Mouse (Mus musculus) stomach, embryonic 15.5 days (tissue): ENCODE measurements around the gene Clmp. TPM values are rescaled to one million over a fixed set of nuclear protein-coding genes. Genes with fewer than 3 reads are reported as not detected.

ENCODE experiments used
- ATAC-seq: fragments of 200-750 bp; cut with Nextera tagmentation; 2 replicates; pipeline ENCODE4 v1.8.0; 2017; ENCODE audit warnings: low read depth, moderate number of reproducible peaks, moderate TSS enrichment; ENCODE audit not compliant: insufficient read depth, low FRiP score
- H3K27ac ChIP-seq: fragments of 300-500 bp; sonication (generic); 2 replicates; pipeline ENCODE4 v1.5.1; 2015; ENCODE audit warnings: mild to moderate bottlenecking, inconsistent platforms
- H3K27me3 ChIP-seq: fragments of 300-500 bp; sonication (generic); replicated peaks from 2 replicates; pipeline ENCODE4 v1.6.1; 2015; ENCODE audit warnings: inconsistent platforms
- H3K36me3 ChIP-seq: fragments of 300-500 bp; sonication (generic); 2 replicates; pipeline ENCODE4 v1.6.1; 2015; ENCODE audit warnings: inconsistent platforms
- H3K4me1 ChIP-seq: fragments of 300-500 bp; sonication (generic); 2 replicates; pipeline ENCODE4 v1.6.1; 2015; ENCODE audit warnings: inconsistent platforms
- H3K4me2 ChIP-seq: fragments of 300-500 bp; sonication (generic); 2 replicates; pipeline ENCODE4 v1.6.1; 2015; ENCODE audit warnings: mild to moderate bottlenecking, inconsistent platforms
- H3K4me3 ChIP-seq: fragments of 300-500 bp; sonication (generic); replicated peaks from 2 replicates; pipeline ENCODE4 v1.5.1; 2015; ENCODE audit warnings: inconsistent platforms
- H3K9ac ChIP-seq: fragments of 300-500 bp; sonication (generic); 2 replicates; pipeline ENCODE4 v1.6.1; 2015; ENCODE audit warnings: inconsistent platforms
- H3K9me3 ChIP-seq: fragments of 300-500 bp; sonication (generic); 2 replicates; pipeline ENCODE4 v1.6.1; 2016; ENCODE audit warnings: inconsistent platforms
- WGBS: fragments of 180-500 bp; shearing (Covaris S2); methylation state at CpG from one replicate; pipeline ENCODE4 v1.1.7; 2015; 5-methylcytosine and 5-hydroxymethylcytosine counted together
- polyA plus RNA-seq: library from polyadenylated mRNA; unstranded; fragments of >200 nt; fragmentation: Nextera tagmentation; extraction: Ambion mirVana; gene quantifications from 2 replicates; pipeline ENCODE4 v1.2.1, GENCODE M21; 2015

Gene Clmp
- polyA plus RNA-seq, 1 experiment from 2014 or later = 29.2 TPM

DNA sequence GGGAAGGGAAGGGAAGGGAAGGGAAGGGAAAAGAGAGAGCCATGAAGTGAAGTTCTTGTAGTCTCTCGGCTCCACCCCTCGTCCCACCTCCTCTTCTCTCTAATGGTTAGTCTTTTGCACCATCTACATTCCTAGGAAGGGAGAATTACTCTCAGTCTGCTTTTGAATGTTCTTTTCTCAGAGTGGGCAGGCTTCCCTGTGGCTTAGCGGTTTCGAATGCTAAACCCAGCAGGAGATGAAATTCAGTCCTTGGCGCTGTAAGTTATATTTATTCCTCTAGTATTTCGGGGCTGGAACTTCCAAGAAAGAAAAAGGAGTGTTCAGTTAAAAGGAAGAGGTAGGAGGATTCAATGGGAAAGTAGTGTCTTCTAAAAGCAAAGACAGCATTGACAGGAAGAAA lies 51.4 kb downstream of the Clmp start:
- no peak overlapping the region for H3K9ac ChIP-seq
- 80% methylated on average over 6 of the region's 6 CpGs for WGBS
- no peak overlapping the region for H3K4me2 ChIP-seq
- ATAC-seq = no peak
- H3K4me3 ChIP-seq = no peak overlapping the region
- H3K9me3 ChIP-seq = no peaks in the 10 kb centered on the region
- no peaks in the 10 kb centered on the region for H3K27me3 ChIP-seq
- H3K36me3 ChIP-seq = no peaks in the 10 kb centered on the region
- H3K4me1 ChIP-seq = no peaks in the 10 kb centered on the region
- H3K27ac ChIP-seq = no peak overlapping the region

DNA sequence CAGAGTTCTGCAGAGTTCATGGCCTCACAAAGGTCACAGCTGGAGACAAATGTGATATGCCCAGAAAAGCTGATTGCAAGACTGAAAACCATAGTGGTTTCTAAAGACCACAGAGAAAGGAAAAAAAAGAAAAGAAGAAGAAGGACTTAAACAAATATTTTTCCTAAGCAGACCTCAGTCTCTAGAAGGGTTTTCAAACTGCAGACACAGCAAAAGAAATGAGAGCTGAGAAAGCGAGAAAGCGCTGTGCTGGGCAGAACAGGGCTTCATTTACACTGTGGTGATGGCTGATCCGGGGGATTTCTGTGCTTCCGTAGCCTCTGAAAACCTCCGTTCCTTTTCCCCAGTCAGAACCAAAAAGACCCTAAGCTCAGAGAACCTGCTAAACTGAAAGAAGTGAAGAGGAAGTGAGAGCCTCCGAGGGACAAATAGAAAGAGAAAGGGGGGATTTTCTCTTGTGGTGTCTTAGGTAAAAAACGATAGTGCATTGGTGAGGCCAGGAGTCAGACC lies 57.8 kb downstream of the Clmp start:
- Histone ChIP-seq H3K27ac (no peak overlapping the region), H3K4me1 (no peaks in the 10 kb centered on the region), H3K27me3 (no peaks in the 10 kb centered on the region), H3K4me2 (no peak overlapping the region), H3K4me3 (no peak overlapping the region), H3K9ac (no peak overlapping the region), H3K9me3 (no peaks in the 10 kb centered on the region), H3K36me3 (no peaks in the 10 kb centered on the region)
- WGBS = 48% methylated on average over 7 of the region's 7 CpGs
- ATAC-seq = no peak

DNA sequence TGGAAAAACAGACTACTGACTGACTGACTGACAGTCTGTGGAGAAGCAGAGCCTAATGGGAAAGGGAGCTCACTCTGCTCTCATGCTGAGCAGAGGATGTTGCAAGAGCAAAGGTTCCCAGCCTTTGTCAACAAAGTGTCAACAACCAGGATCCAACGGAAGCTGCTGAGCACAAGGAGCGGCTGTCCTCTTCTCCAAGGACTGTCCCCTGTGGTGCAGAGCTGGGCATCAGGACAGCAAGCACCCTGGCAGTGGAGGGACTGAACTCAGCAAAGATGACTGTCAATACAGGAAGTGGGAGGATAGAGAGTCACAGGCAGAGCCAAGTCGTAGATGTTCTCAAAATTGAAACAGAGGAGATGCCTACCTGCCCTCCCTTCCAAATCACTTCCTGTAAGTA lies 58.5 kb downstream of the Clmp start:
- Histone ChIP-seq H3K4me1 (no peaks in the 10 kb centered on the region), H3K4me3 (no peak overlapping the region), H3K27me3 (no peaks in the 10 kb centered on the region), H3K9me3 (no peaks in the 10 kb centered on the region), H3K27ac (no peak overlapping the region), H3K36me3 (no peaks in the 10 kb centered on the region), H3K9ac (no peak overlapping the region), H3K4me2 (no peak overlapping the region)
- WGBS = 40% methylated on average over 3 of the region's 3 CpGs
- ATAC-seq = no peak

DNA sequence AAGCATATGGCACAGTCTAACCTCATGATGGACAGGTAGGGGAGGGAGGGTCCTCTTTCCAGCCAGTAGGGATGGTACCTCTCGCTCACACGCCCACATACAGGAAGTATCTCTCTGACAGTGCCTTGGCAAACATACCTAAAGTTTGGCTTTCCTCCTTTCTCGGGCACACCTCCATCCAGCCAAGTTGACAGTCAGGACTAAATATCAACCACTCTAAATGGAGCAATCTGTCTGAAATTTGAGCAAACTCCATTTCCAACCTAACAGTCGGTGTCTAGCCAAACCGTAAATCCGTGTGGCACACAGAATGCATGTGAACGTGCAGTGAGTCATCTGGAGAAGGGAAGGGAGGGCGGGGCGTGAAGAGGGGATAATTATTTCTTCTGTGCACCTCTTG lies 61.0 kb downstream of the Clmp start:
- H3K4me3 ChIP-seq = no peak overlapping the region
- no peak overlapping the region for H3K9ac ChIP-seq
- H3K4me1 ChIP-seq = no peaks in the 10 kb centered on the region
- no peak overlapping the region for H3K4me2 ChIP-seq
- H3K9me3 ChIP-seq = no peaks in the 10 kb centered on the region
- no peaks in the 10 kb centered on the region for H3K27me3 ChIP-seq
- no peak overlapping the region for H3K27ac ChIP-seq
- ATAC-seq = no peak
- 60% methylated on average over 9 of the region's 9 CpGs for WGBS
- no peaks in the 10 kb centered on the region for H3K36me3 ChIP-seq

DNA sequence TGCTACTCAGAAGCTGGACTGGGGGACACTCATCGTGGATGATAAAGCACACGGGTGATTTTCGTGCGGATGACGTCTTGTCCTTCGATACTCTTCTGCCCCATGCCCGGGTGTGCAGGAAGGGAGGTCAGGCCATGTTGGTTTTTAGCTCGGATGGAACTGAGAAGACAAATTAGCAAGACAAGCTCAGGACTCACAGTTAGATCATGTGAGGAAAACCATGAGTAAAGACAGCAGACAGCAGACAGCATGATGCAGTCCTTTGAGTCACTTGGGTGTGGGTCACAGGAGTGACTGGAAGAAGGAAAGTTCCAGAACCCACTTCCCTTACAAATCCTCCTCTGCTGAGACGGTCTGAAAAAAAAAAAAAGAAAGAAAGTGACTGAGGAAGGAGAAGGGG lies 61.5 kb downstream of the Clmp start:
- Histone ChIP-seq H3K4me1 (no peaks in the 10 kb centered on the region), H3K4me3 (no peak overlapping the region), H3K4me2 (no peak overlapping the region), H3K9ac (no peak overlapping the region), H3K27ac (no peak overlapping the region), H3K27me3 (no peaks in the 10 kb centered on the region), H3K9me3 (no peaks in the 10 kb centered on the region), H3K36me3 (no peaks in the 10 kb centered on the region)
- WGBS = 67% methylated on average over 9 of the region's 9 CpGs
- ATAC-seq = no peak

DNA sequence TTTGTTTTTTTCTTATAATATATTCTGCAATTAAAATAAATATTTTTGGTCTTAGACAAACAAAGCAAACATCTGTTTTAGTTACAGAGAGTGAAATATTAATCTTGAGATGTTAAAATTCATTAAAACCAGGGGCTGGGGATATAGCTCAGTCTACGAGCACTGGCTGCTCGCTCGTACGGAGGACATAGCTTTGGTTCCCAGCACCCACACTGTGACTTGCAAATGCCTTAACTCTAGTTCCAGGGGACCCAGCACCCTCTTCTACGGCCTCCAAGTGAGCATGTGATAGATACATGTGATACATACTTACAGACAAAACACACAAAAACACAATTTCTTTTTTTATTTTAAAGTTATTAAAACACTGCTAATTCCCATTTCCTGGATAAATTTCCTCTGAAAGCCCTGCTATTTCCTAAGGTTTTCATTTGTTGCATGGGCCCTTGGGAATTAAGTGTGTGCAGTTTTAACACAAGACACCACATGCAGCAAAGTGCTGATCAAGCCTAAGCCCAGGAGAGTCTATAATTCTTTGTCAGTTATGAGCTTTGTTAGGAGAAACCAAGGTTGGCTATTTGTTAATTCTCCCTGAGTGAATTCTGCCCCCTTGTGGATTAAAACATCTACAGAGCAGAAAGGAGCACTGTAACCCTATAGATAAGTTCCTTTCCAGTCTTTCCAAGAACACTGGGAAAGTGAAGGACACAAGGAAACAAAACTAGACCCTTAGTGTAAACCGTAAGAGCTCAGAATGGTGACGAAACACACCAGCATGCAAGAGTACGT lies 64.3 kb downstream of the Clmp start:
- peak; percentile 59; the same call in 1 of the 2 replicates for ATAC-seq
- Histone ChIP-seq H3K4me3 (no peak overlapping the region), H3K27ac (no peak overlapping the region), H3K27me3 (no peaks in the 10 kb centered on the region), H3K9ac (no peak overlapping the region), H3K9me3 (no peaks in the 10 kb centered on the region), H3K4me1 (no peaks in the 10 kb centered on the region), H3K4me2 (no peak overlapping the region), H3K36me3 (no peaks in the 10 kb centered on the region)
- WGBS = 68% methylated on average over 8 of the region's 8 CpGs

DNA sequence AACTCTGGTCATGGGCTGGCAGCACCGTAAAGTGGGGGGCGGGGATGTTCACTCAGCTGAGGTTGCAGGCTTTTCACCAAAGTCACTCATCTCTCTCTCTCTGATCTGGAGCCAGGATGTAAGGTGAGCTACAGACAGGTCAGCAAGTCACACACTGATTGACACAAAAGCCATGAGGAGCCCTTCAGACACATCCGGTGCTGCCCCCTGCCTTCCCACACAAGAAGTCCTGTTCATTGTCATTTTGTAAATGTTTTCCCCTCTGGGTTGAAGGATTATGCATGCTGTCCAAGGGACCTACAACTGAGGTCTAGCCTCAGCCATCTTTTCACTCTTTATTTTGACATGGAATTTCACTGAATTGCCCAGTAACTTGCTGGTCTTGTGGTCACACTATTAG lies 66.0 kb downstream of the Clmp start:
- Histone ChIP-seq H3K36me3 (no peaks in the 10 kb centered on the region), H3K9me3 (no peaks in the 10 kb centered on the region), H3K4me1 (no peaks in the 10 kb centered on the region), H3K4me3 (no peak overlapping the region), H3K27ac (no peak overlapping the region), H3K9ac (no peak overlapping the region), H3K27me3 (no peaks in the 10 kb centered on the region), H3K4me2 (no peak overlapping the region)
- WGBS = 59% methylated on average over 3 of the region's 3 CpGs
- no peak for ATAC-seq

DNA sequence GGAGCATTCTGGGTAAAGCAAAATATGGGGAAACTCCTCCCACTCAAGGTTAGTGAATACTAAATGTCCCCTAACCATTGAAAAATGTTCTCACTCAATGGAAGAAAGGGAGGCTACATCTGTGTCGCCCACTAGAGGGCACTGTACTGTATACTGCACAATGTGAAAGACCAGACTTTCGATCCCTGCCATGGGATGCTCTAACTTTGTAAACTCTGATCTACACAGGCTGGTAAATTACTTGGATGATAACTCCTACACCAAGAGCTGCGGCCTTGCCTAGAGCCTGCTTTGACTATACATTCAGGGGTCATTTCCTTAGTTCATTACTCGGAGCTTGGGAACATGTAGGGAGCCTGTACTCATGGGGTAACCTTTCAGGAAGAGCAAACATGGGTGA lies 70.6 kb downstream of the Clmp start:
- Histone ChIP-seq H3K4me3 (no peak overlapping the region), H3K4me1 (peaks cover 8% of the 10 kb centered on the region), H3K27ac (no peak overlapping the region), H3K9me3 (no peaks in the 10 kb centered on the region), H3K9ac (no peak overlapping the region), H3K4me2 (peak overlapping the region; percentile 51), H3K36me3 (no peaks in the 10 kb centered on the region), H3K27me3 (no peaks in the 10 kb centered on the region)
- 24% methylated on average over 4 of the region's 4 CpGs for WGBS
- no peak for ATAC-seq

DNA sequence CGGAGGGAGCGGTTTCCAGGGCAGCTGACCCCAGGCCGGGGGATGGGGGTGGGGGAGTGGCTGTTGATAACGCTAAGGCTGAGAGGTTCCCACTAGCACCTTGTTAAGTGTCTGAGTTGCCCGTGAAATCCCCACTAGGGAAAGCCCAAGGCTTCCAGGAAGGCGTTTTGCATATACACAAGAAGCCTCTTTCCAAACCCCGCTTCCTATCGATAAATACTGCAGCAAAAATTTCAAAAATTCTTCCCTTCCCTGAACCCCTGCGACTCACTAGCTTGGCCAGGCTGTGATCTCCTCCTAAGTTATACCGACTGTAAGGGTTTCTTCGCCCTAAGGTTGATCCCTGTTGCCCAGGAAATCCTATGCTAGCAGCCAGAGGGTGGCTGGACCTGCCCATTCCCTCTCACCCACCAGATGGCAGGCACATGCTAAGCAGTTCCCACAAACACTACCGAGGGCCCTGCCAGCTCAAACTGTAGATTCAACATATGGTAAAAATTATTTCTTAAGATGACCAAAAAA lies 71.4 kb downstream of the Clmp start:
- H3K4me2 ChIP-seq = peak overlapping the region; percentile 51
- no peak overlapping the region for H3K9ac ChIP-seq
- ATAC-seq = peak; percentile 63; the same call in 1 of the 2 replicates
- peaks cover 8% of the 10 kb centered on the region for H3K4me1 ChIP-seq
- no peaks in the 10 kb centered on the region for H3K36me3 ChIP-seq
- peak overlapping the region; percentile 32 for H3K4me3 ChIP-seq
- peak overlapping the region; percentile 48 for H3K27ac ChIP-seq
- no peaks in the 10 kb centered on the region for H3K9me3 ChIP-seq
- no peaks in the 10 kb centered on the region for H3K27me3 ChIP-seq
- WGBS = 15% methylated on average over 12 of the region's 12 CpGs

DNA sequence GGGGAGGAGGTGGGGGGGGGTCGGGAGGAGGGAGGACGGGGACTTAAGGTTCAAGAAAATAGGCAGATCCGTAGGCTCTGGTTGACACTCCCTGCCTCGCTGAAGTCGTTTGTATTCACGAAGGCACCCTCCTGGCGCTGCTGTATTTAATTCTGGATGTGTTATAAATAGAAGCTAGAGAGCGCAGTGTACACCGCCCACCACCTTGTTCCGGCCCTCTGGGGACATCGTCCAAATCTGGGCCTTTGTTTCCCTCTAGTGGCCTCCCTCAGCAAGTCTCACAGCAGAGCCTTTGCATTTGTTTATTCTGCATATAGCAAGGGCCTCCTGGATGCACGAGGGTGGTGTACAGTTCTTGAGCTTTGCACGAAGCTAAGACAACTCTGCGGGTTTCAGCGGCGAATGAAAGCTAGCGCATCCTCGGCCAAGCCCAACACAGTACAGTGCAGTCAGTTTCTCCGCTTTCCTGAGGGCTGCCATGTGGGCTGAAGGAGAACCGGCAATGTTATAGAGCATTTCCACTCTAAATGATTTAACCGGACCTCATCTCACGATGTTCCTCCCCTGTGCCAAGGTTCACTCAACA lies 72.0 kb downstream of the Clmp start:
- H3K27me3 ChIP-seq = no peaks in the 10 kb centered on the region
- peak overlapping the region; percentile 48 for H3K27ac ChIP-seq
- peak overlapping the region; percentile 32 for H3K4me3 ChIP-seq
- ATAC-seq = peak; percentile 87
- H3K36me3 ChIP-seq = no peaks in the 10 kb centered on the region
- 11% methylated on average over 20 of the region's 22 CpGs for WGBS
- no peak overlapping the region for H3K9ac ChIP-seq
- H3K4me1 ChIP-seq = peaks cover 8% of the 10 kb centered on the region
- H3K9me3 ChIP-seq = no peaks in the 10 kb centered on the region
- peak overlapping the region; percentile 51 for H3K4me2 ChIP-seq

DNA sequence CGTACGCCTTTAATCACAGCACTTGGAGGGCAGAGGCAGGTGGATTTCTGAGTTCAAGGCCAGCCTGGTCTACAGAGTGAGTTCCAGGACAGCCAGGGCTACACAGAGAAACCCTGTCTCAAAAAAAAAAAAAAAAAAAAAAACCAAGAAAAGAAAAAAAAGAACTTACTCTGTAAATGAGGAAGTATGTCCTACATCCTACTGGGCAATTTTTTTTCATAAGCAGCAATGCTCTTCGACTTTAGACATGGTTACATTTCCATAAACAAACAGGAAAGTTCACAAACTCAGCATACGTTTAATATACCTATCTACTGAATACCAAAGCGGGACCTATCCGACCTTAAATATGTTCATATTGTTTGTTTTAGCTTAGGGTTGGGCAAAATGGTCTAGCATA lies 76.6 kb downstream of the Clmp start:
- H3K4me2 ChIP-seq = no peak overlapping the region
- no peaks in the 10 kb centered on the region for H3K27me3 ChIP-seq
- H3K4me3 ChIP-seq = no peak overlapping the region
- H3K36me3 ChIP-seq = no peaks in the 10 kb centered on the region
- H3K9ac ChIP-seq = no peak overlapping the region
- H3K9me3 ChIP-seq = no peaks in the 10 kb centered on the region
- ATAC-seq = no peak
- WGBS = 77% methylated on average over 6 of the region's 6 CpGs
- H3K27ac ChIP-seq = no peak overlapping the region
- peaks cover 4% of the 10 kb centered on the region; the same call in 1 of the 2 replicates for H3K4me1 ChIP-seq

DNA sequence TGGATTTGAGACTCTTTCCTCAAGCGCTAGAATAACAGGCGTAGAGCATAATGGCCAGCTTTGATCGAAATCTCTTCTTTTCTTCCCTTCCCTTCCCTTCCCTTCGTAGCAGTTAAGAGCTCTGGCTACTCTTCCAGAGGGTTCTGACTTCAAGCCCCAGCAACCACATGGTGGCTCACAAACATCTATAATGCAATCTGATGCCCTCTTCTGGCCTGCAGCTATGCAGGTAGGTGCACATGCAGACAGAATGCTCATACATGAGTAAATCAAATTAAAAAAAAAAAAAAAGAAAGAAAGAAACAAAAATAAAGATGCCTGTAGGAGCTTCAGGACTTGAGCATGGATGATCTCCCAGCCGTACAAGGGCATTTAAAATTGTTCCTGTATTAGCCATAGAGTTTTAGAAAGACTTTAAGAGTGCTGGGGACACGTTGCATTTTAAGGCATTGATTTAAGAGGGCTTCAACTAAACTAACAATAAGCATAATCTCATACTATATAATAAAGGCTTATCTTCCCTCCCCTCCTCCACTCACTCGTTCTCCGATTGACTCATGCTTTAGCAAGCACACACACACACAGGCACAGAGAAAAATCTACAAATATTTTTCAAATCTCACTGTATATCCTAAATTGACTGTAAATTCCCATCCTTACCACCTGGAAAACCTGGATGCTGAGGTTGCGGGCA lies 79.3 kb downstream of the Clmp start:
- Histone ChIP-seq H3K9me3 (no peaks in the 10 kb centered on the region), H3K4me2 (peak overlapping the region; percentile 9; the same call in 1 of the 2 replicates), H3K4me1 (no peaks in the 10 kb centered on the region), H3K9ac (no peak overlapping the region), H3K4me3 (no peak overlapping the region; the same call in 1 of the 2 replicates), H3K27me3 (no peaks in the 10 kb centered on the region), H3K27ac (no peak overlapping the region; the same call in 1 of the 2 replicates), H3K36me3 (no peaks in the 10 kb centered on the region)
- ATAC-seq = no peak
- 80% methylated on average over 8 of the region's 9 CpGs for WGBS
